Mouse (Mus musculus) heart, adult 2 months (tissue): ENCODE results near the gene Wnt7b. TPM values are rescaled to one million over a fixed set of nuclear protein-coding genes. Genes with fewer than 3 reads are reported as not detected.
A peak's percentile ranks its signal among the peaks of the same experiment; 100 is the strongest.

Experiments used
- DNase-seq, 2 experiments: peaks; one replicate each; pipeline ENCODE4 v3.0.0; 2021
- H3K27ac ChIP-seq: fragments of 200-600 bp; 2 replicates; pipeline ENCODE4 v1.8.1; 2022
- H3K27me3 ChIP-seq: fragments of 200-500 bp; 2 replicates; pipeline ENCODE4 v1.6.1; 2012; ENCODE audit warnings: mild to moderate bottlenecking, low read length, inconsistent platforms, mixed read lengths; ENCODE audit not compliant: control insufficient read depth, insufficient read depth
- H3K36me3 ChIP-seq: fragments of 200-500 bp; 2 replicates; pipeline ENCODE4 v1.6.1; 2012; ENCODE audit warnings: low read length, inconsistent platforms; ENCODE audit not compliant: control insufficient read depth, insufficient read depth
- H3K4me1 ChIP-seq: fragments of 200-500 bp; 2 replicates; pipeline ENCODE4 v1.6.1; 2011; ENCODE audit warnings: low read length; ENCODE audit not compliant: control insufficient read depth, insufficient read depth
- H3K4me3 ChIP-seq: fragments of 200-600 bp; 2 replicates; pipeline ENCODE4 v1.8.1; 2022
- H3K79me2 ChIP-seq: fragments of 200-500 bp; replicated peaks from 2 replicates; pipeline ENCODE4 v1.6.1; 2012; ENCODE audit warnings: mild to moderate bottlenecking, inconsistent platforms, low read length, moderate library complexity, mixed read lengths; ENCODE audit not compliant: control insufficient read depth, insufficient read depth
- H3K9ac ChIP-seq: fragments of 200-500 bp; 2 replicates; pipeline ENCODE4 v1.6.1; 2012; ENCODE audit warnings: low read depth, mild to moderate bottlenecking, control low read depth, inconsistent platforms, low read length, mixed read lengths
- CTCF ChIP-seq: fragments of 200-600 bp; IDR thresholded peaks from 2 replicates; pipeline ENCODE4 v1.8.1; 2022; ENCODE audit warnings: antibody characterized with exemption, mild to moderate bottlenecking, moderate library complexity
- EP300 ChIP-seq: fragments of 200-500 bp; IDR thresholded peaks from 2 replicates; pipeline ENCODE4 v1.6.1; 2011; ENCODE audit warnings: low read depth, low read length, control low read depth; ENCODE audit not compliant: insufficient read depth
- POLR2A ChIP-seq: fragments of 200-500 bp; IDR thresholded peaks from 2 replicates; pipeline ENCODE4 v1.6.1; 2011; ENCODE audit warnings: mild to moderate bottlenecking, low read depth, low read length, control low read depth; ENCODE audit not compliant: insufficient read depth
- WGBS: fragments of 180-500 bp; shearing (Covaris S2); methylation state at CpG from one replicate; pipeline ENCODE4 v1.1.7; 2018; 5-methylcytosine and 5-hydroxymethylcytosine counted together
- intact Hi-C: fragments of 180-260 bp; cut with DNase I; formaldehyde crosslinking; loops from one replicate; pipeline ENCODE4 v1.15.1; 2025
- polyA plus RNA-seq: library from polyadenylated mRNA; depleted of rRNA; stranded (reverse); fragments of >200 nt; gene quantifications from 2 replicates; pipeline ENCODE4 v1.2.3, GENCODE M21; 2012
- total RNA-seq, 2 experiments: library from RNA; stranded (reverse); gene quantifications; 2 replicates each; pipeline ENCODE4 v1.2.3; 2021

The Wnt7b gene
- total and polyA plus RNA-seq, 3 experiments, result 0.14 to 0.41 (median 0.18) TPM

GRCm38 (mm10) chr15:85615537-85616100, 33.3 kb upstream of the Wnt7b start:
- 57% methylated on average over 21 of the region's 21 CpGs for WGBS
- no peaks in the 10 kb centered on the region for H3K27me3 ChIP-seq
- intact Hi-C loops, result loop anchor here (2.0 kb wide), 1 partner anchor 17 kb away; no protein-coding TSS in a partner anchor

GRCm38 (mm10) chr15:85615075-85615474, 32.8 kb upstream of the Wnt7b start:
- H3K4me1 ChIP-seq, result peaks cover 18% of the 10 kb centered on the region
- H3K4me3 ChIP-seq, result no peak overlapping the region
- 71% methylated on average over 22 of the region's 22 CpGs for WGBS
- no peak for DNase-seq
- no peaks in the 10 kb centered on the region; the same call in 1 of the 2 replicates for H3K36me3 ChIP-seq
- TF ChIP-seq POLR2A (no peak), EP300 (no peak), CTCF (no peak)
- H3K27ac ChIP-seq, result no peak overlapping the region
- no peaks in the 10 kb centered on the region for H3K79me2 ChIP-seq
- no peaks in the 10 kb centered on the region for H3K27me3 ChIP-seq
- H3K9ac ChIP-seq, result no peak overlapping the region
- intact Hi-C loops, result loop anchor here (2.0 kb wide), 1 partner anchor 18 kb away; no protein-coding TSS in a partner anchor

More at GRCm38 (mm10) chr15:85615537-85616100, 33.3 kb upstream of the Wnt7b start:
- Histone ChIP-seq H3K27ac (no peak overlapping the region), H3K4me3 (no peak overlapping the region), H3K36me3 (no peaks in the 10 kb centered on the region; the same call in 1 of the 2 replicates), H3K79me2 (no peaks in the 10 kb centered on the region), H3K9ac (no peak overlapping the region), H3K4me1 (peaks cover 15% of the 10 kb centered on the region)
- no peak for DNase-seq
- TF ChIP-seq POLR2A, result no peak
- TF ChIP-seq EP300, result no peak
- no peak for TF ChIP-seq CTCF

GRCm38 (mm10) chr15:85613358-85614266, 31.3 kb upstream of the Wnt7b start:
- no peak for TF ChIP-seq EP300
- no peak for TF ChIP-seq CTCF
- TF ChIP-seq POLR2A, result no peak
- WGBS, result 69% methylated on average over 17 of the region's 17 CpGs
- H3K27me3 ChIP-seq, result no peaks in the 10 kb centered on the region
- DNase-seq, result peak in 1 of 2 experiments; percentile 43
- peaks cover 21% of the 10 kb centered on the region for H3K4me1 ChIP-seq
- H3K9ac ChIP-seq, result no peak overlapping the region
- H3K79me2 ChIP-seq, result no peaks in the 10 kb centered on the region
- H3K27ac ChIP-seq, result peak overlapping the region; percentile 2; the same call in 1 of the 2 replicates
- no peak overlapping the region for H3K4me3 ChIP-seq
- intact Hi-C loops, result loop anchor here (1.0 to 5.0 kb wide), 4 partner anchors 19 to 254 kb away; partner anchors contain the start of gene Cdpf1
- H3K36me3 ChIP-seq, result no peaks in the 10 kb centered on the region; the same call in 1 of the 2 replicates

GRCm38 (mm10) chr15:85612660-85613357, 30.5 kb upstream of the Wnt7b start:
- intact Hi-C loops, result loop anchor here (1.0 to 5.0 kb wide), 3 partner anchors 96 to 254 kb away; partner anchors contain the start of gene Cdpf1
- 79% methylated on average over 8 of the region's 8 CpGs for WGBS
- H3K27ac ChIP-seq, result peak overlapping the region; percentile 97
- TF ChIP-seq POLR2A (no peak), EP300 (peak; percentile 68; the same call in 1 of the 2 replicates), CTCF (peak; percentile 89)
- H3K4me1 ChIP-seq, result peaks cover 21% of the 10 kb centered on the region
- peak; percentile 54 to 66 for DNase-seq
- H3K4me3 ChIP-seq, result no peak overlapping the region
- H3K79me2 ChIP-seq, result no peaks in the 10 kb centered on the region
- H3K36me3 ChIP-seq, result no peaks in the 10 kb centered on the region; the same call in 1 of the 2 replicates
- no peak overlapping the region for H3K9ac ChIP-seq
- H3K27me3 ChIP-seq, result no peaks in the 10 kb centered on the region

- Histone ChIP-seq H3K4me1 (peaks cover 21% of the 10 kb centered on the region), H3K79me2 (no peaks in the 10 kb centered on the region), H3K4me3 (no peak overlapping the region; the same call in 1 of the 2 replicates), H3K27me3 (no peaks in the 10 kb centered on the region), H3K9ac (peak overlapping the region; percentile 47), H3K27ac (peak overlapping the region; percentile 97), H3K36me3 (no peaks in the 10 kb centered on the region; the same call in 1 of the 2 replicates)
- TF ChIP-seq POLR2A (peak; percentile 70), EP300 (peak; percentile 35; the same call in 1 of the 2 replicates), CTCF (no peak)
- peak; percentile 83 to 88 for DNase-seq
- intact Hi-C loops, result loop anchor here (1.0 to 5.0 kb wide), 4 partner anchors 34 to 255 kb away; partner anchors contain the start of gene Cdpf1
- WGBS, result 25% methylated on average over 16 of the region's 16 CpGs
Observed at GRCm38 (mm10) chr15:85611701-85612520, 29.6 kb upstream of the Wnt7b start.
